Mouse (Mus musculus) olfactory bulb, adult 2 months (tissue): ENCODE results near the gene Taok1.

ENCODE experiments used
- CTCF ChIP-seq: fragments of 200-500 bp; IDR thresholded peaks from 2 replicates; pipeline ENCODE4 v1.5.1; 2012; ENCODE audit warnings: low read depth, mild to moderate bottlenecking, low read length, moderate library complexity; ENCODE audit not compliant: insufficient read depth
- POLR2A ChIP-seq: fragments of 200-500 bp; IDR thresholded peaks from 2 replicates; pipeline ENCODE4 v1.6.1; 2012; ENCODE audit warnings: mild to moderate bottlenecking, low read depth, low read length, moderate library complexity; ENCODE audit not compliant: insufficient read depth

GRCm38 (mm10) chr11:77492911-77493332 lies 114.7 kb downstream of the Taok1 start:
- TF ChIP-seq CTCF = peak; percentile 26; the same call in 1 of the 2 replicates
- peak; percentile 77 for TF ChIP-seq POLR2A
